Mouse (Mus musculus) gastrocnemius, postnatal 14 days (tissue): ENCODE data around the gene Brd2. TPM values are rescaled to one million over a fixed set of nuclear protein-coding genes. Genes with fewer than 3 reads are reported as not detected.

Experiments
- DNase-seq: peaks from one replicate; pipeline ENCODE4 v3.0.0; 2021; ENCODE audit warnings: mixed read lengths
- intact Hi-C: fragments of 180-260 bp; cut with DNase I; formaldehyde crosslinking; loops from one replicate; pipeline ENCODE4 v1.15.1; 2025; ENCODE audit warnings: low total_unique reads
- total RNA-seq, 2 experiments: library from RNA; stranded (reverse); gene quantifications; 2 replicates each; pipeline ENCODE4 v1.2.3; 2021

The Brd2 gene
- total RNA-seq, 2 experiments from 2014 or later, result 75.2 to 75.5 TPM

DNA sequence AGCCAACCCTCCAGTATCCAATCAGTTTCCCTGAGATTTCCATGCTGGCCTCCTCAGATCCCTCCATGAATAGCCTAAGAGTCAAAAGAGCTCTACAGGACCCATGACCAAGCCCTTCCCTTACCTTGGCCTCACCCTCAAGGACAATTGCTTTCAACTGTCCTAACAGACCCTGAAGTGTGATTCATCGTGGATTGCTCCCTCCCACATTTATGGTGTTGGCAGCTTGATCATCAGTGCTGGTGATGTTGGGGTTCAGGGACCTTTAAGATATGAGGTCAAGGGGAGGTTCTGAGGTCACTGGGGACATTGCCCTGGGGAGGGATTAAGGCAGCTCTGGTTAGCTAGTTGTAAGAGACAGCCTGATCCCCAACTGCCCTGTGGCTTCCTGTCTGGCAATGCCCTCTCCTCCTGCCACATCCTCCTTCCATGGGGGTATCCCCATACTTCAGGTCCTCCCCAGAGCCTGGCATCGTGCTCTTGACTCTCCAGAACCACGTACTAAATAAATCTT lies 25.9 kb downstream of the Brd2 start:
- no peak for DNase-seq
- intact Hi-C loops, result no loop called here

DNA sequence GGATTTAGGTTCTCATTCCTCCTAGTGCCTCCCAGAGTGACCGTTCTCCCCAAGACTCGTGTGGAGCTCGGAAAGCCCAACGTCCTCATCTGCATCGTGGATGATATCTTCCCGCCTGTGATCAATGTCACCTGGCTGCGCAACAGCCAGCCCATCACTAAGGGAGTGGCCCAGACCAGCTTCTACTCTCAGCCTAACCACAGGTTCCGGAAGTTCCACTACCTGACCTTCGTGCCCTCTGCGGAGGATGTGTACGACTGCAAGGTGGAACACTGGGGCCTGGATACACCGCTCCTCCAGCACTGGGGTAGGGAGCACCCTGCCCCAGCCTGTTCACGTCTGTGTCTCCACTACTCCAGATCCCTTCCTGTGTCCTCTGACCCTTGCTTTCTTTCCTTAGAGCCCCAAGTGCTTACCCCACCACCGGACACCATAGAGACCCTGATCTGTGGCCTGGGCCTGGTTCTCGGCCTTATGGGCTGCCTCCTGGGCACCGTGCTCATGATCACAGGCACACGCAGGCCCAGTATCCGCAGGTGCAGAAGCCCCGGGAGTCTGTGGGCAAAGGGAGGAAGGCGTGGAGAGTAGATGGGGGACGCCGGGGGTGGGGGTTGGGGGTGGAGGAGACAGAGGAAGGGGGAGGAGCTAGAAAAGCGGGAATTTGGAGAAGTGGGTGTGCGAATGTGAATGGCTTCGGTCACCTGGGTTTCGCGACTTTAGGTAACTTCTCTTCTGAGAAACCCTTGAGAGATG lies 28.0 kb downstream of the Brd2 start:
- DNase-seq, result no peak
- intact Hi-C loops, result no loop called here

GRCm38 (mm10) chr17:34093199-34093874 lies 29.1 kb downstream of the Brd2 start:
- intact Hi-C loops, result no loop called here
- DNase-seq, result no peak

DNA sequence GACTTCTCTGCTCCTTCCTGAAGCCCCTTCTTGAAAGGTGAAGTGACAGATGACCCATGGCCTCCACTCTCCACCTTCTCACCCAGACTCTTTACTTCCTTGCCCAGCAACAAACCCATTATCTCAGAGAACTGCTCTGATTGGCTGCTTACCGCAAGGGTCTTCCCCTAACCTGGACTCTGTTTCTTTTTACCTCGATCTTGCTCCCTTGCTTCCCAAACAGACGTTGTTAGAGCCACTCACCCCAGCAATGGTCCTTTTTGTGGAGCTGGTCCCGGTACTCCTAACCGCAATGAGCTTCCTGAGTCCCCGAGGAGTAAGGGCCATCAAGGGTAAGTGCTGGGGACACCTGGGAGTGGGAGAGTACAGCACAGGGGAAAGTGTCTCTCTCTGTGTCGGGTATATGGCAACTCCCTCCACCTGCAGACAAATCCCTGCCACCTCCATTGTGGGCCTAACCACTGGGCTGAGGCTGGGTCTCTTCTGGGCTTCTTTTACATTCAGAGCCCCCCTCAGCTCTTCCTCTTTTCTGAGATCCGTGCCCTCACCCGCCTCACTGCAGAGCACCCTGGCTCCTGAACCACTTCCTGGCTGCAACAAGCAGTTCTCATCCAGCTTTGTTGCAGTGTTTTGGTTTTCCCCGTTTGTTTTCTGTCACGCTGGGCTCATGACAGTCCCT lies 30.1 kb downstream of the Brd2 start, which contains the start of gene H2-Oa:
Gene H2-Oa, plus strand, starts transcription at position 144 of the 679 bp plus-strand sequence.
- intact Hi-C loops, result no loop called here

DNA sequence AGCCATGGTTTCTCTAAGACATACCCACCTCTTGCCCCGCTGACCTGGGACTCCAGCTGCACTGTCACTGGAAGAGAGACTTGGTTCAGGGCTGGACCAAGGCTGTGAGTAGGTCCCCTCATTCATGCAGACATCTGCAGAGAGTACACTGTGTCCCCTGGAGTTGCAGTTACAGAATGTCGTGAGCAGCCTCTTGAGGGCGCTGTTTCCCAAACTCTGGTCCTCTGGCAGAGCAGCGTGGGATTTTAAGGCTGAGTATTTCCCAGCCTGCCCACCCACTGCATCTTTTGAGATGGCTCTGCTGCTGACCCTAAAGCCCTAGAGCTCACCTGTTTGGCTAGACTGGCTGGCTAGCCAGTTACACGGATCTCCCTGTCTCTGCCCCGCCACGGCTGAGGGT lies 31.5 kb downstream of the Brd2 start:
- intact Hi-C loops, result no loop called here
- DNase-seq, result no peak

More for the DNA sequence above, 30.1 kb downstream of the Brd2 start, which contains the start of gene H2-Oa:
- DNase-seq, result no peak

DNA sequence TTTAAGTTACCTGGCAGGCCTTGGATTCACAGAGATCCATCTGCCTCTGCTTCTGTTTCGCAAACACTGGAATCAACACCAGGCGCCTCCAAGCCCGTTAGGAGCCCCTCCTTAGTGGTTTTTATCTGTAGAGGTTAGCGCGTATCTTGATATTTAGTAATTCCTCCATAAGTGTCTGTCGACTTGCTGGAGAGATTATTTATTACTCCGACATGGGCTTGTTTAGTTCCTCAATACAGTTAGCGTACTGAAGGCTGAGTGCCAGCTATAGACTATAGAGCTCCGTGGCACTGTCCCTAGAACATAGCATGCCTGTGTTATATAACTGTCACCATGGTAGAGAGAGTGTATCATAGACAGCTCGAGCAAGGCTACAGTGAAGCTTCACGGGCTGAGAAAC lies 34.3 kb downstream of the Brd2 start:
- no peak for DNase-seq
- intact Hi-C loops, result no loop called here

GRCm38 (mm10) chr17:34087386-34087785 lies 35.0 kb downstream of the Brd2 start:
- DNase-seq, result no peak
- intact Hi-C loops, result no loop called here

- intact Hi-C loops, result no loop called here
- no peak for DNase-seq
Measured at GRCm38 (mm10) chr17:34083104-34083503, 39.3 kb downstream of the Brd2 start.

- intact Hi-C loops, result loop anchor here (5.0 to 10.0 kb wide), 3 partner anchors 42 to 165 kb away; partner anchors contain the start of gene Col11a2
- no peak for DNase-seq
Measured at GRCm38 (mm10) chr17:34079621-34080020, 42.8 kb downstream of the Brd2 start.

GRCm38 (mm10) chr17:34079002-34079401 lies 43.4 kb downstream of the Brd2 start:
- intact Hi-C loops, result loop anchor here (5.0 to 10.0 kb wide), 3 partner anchors 42 to 166 kb away; partner anchors contain the start of gene Col11a2
- DNase-seq, result no peak

- no peak for DNase-seq
- intact Hi-C loops, result loop anchor here (5.0 to 10.0 kb wide), 3 partner anchors 41 to 167 kb away; partner anchors contain the start of gene Col11a2
Measured at GRCm38 (mm10) chr17:34078148-34078547, 44.3 kb downstream of the Brd2 start.

DNA sequence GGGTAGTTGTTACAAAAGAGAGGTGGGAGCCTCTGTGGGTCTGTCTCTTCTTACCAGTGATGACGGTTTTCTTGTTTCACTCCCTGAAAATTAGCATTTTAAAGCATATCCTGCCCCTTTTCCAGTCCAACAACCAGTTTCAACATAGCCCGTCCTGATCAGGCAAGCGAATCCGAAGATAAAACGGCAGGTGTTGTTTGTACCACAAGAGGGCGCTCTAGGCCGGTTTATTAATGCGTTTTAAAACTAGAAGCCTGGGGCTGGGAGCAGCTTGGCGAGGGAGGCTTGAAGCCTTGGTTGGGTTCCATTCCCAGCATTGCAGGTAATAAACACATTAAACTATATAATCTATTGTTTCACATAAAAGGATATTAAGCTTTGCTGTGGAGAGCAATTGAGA lies 44.9 kb downstream of the Brd2 start:
- intact Hi-C loops, result loop anchor here (5.0 to 10.0 kb wide), 3 partner anchors 40 to 167 kb away; partner anchors contain the start of gene Col11a2

DNA sequence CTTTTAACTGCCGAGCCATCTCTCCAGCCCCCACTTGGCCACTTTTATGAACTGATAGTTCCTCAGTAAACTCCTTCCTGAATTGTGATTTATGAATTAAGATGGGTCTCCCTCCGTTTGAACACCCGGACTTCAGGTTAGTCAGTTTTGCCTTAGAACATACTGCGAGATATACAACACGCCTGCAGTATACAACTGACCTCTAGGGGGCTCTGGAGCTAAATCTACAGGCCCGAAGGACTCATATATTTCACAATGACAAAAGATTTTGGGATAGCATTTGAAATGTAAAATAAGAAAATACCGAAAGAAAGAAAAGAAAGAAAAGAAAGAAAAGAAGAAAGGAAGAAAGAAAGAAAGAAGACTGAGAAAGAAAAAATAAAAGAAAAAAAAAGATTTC lies 47.2 kb downstream of the Brd2 start:
- peak; percentile 43 for DNase-seq
- intact Hi-C loops, result loop anchor here (5.0 to 10.0 kb wide), 3 partner anchors 38 to 170 kb away; partner anchors contain the start of gene Col11a2

More for the DNA sequence above, 44.9 kb downstream of the Brd2 start:
- DNase-seq, result peak; percentile 65

- intact Hi-C loops, result loop anchor here (10.0 kb wide), 1 partner anchor 173 kb away; no protein-coding TSS in a partner anchor
- DNase-seq, result no peak
Measured at GRCm38 (mm10) chr17:34072091-34072490, 50.3 kb downstream of the Brd2 start.

GRCm38 (mm10) chr17:34068864-34069263 lies 53.6 kb downstream of the Brd2 start:
- DNase-seq, result no peak
- intact Hi-C loops, result no loop called here

Other genes with a start within 250 kb of the Brd2 start
- not detected for gene Gm7029, start 248.8 kb downstream of the Brd2 start, total RNA-seq
- 1 to 10 TPM; 3.3 to 4.4 TPM for gene Kifc1, start 232.0 kb downstream of the Brd2 start, total RNA-seq
- not detected for gene Platr17, start 217.5 kb downstream of the Brd2 start, total RNA-seq
- gene Daxx, start 213.2 kb downstream of the Brd2 start, total RNA-seq, result 10 to 100 TPM; 10.2 to 13.8 TPM
- gene Tapbp, start 206.7 kb downstream of the Brd2 start, total RNA-seq, result 10 to 100 TPM; 32.9 to 35.7 TPM
- 10 to 100 TPM; 13.5 to 16.1 TPM for gene Zbtb22, start 206.7 kb downstream of the Brd2 start, total RNA-seq
- 10 to 100 TPM; 24.4 to 24.7 TPM for gene Rgl2, start 193.1 kb downstream of the Brd2 start, total RNA-seq
- gene Pfdn6, start 182.3 kb downstream of the Brd2 start, total RNA-seq, result 10 to 100 TPM; 53.6 to 54.9 TPM
- gene Wdr46, start 182.0 kb downstream of the Brd2 start, total RNA-seq, result 10 to 100 TPM; 11.1 to 12.3 TPM
- 1 to 10 TPM; 2.3 to 2.7 TPM for gene B3galt4, start 171.1 kb downstream of the Brd2 start, total RNA-seq
- 10 to 100 TPM; 30.5 to 33.1 TPM for gene Vps52, start 166.8 kb downstream of the Brd2 start, total RNA-seq
- gene Rps18, start 166.6 kb downstream of the Brd2 start, total RNA-seq, result 100 to 1,000 TPM; 464 to 543 TPM
- 10 to 100 TPM; 26.5 to 40.1 TPM for gene H2-K1, start 122.3 kb downstream of the Brd2 start, total RNA-seq
- 10 to 100 TPM; 11.3 to 13.1 TPM for gene Ring1, start 98.0 kb downstream of the Brd2 start, total RNA-seq
- gene H2-Ke6, start 94.6 kb downstream of the Brd2 start, total RNA-seq, result 10 to 100 TPM; 50.1 to 51.3 TPM
- gene Slc39a7, start 91.0 kb downstream of the Brd2 start, total RNA-seq, result 10 to 100 TPM; 44.9 to 60.1 TPM
- gene Rxrb, start 90.8 kb downstream of the Brd2 start, total RNA-seq, result 10 to 100 TPM; 35.2 to 35.8 TPM
- 10 to 100 TPM; 51.1 to 56.0 TPM for gene Col11a2, start 83.2 kb downstream of the Brd2 start, total RNA-seq
- gene H2-Oa, start 30.3 kb downstream of the Brd2 start, total RNA-seq, result not detected
- gene H2-DMa, start 3.1 kb downstream of the Brd2 start, total RNA-seq, result 1 to 10 TPM; 2.3 to 3.6 TPM
- gene H2-DMb2, start 20.7 kb upstream of the Brd2 start, total RNA-seq, result under 1 TPM; 0.45 to 0.47 TPM
- 1 to 10 TPM; 1.0 to 1.4 TPM for gene H2-DMb1, start 30.4 kb upstream of the Brd2 start, total RNA-seq
- gene Tap1, start 64.9 kb upstream of the Brd2 start, total RNA-seq, result 1 to 10 TPM; 1.7 to 2.6 TPM
- 1 to 10 TPM; 1.8 to 2.0 TPM for gene Psmb9, start 65.1 kb upstream of the Brd2 start, total RNA-seq
- 1 to 10 TPM; 2.9 to 3.4 TPM for gene Psmb8, start 75.1 kb upstream of the Brd2 start, total RNA-seq
- gene Tap2, start 80.9 kb upstream of the Brd2 start, total RNA-seq, result 1 to 10 TPM; 4.7 to 5.3 TPM
- under 1 TPM in 1 of 2 experiments, not detected in 1; 0.13 TPM for gene H2-Ob, start 116.3 kb upstream of the Brd2 start, total RNA-seq
- 1 to 10 TPM; 2.8 to 3.1 TPM for gene H2-Ab1, start 135.1 kb upstream of the Brd2 start, total RNA-seq
- gene H2-Aa, start 165.2 kb upstream of the Brd2 start, total RNA-seq, result 1 to 10 TPM; 2.8 to 3.9 TPM
- 1 to 10 TPM; 2.8 to 3.7 TPM for gene H2-Eb1, start 183.2 kb upstream of the Brd2 start, total RNA-seq
- gene H2-Eb2, start 203.0 kb upstream of the Brd2 start, total RNA-seq, result not detected
- gene Btnl2, start 232.2 kb upstream of the Brd2 start, total RNA-seq, result under 1 TPM; 0.39 to 0.42 TPM